Mouse (Mus musculus) liver, adult 2 months (tissue): ENCODE results near the gene Fam189a2.

ENCODE experiments used
- CTCF ChIP-seq: fragments of 200-500 bp; IDR thresholded peaks from 2 replicates; pipeline ENCODE4 v1.5.1; 2011; ENCODE audit warnings: low read depth, low read length, control low read depth
- POLR2A ChIP-seq: fragments of 200-500 bp; IDR thresholded peaks from 2 replicates; pipeline ENCODE4 v1.6.1; 2011; ENCODE audit warnings: low read length, control low read depth; ENCODE audit not compliant: insufficient read depth; ENCODE audit errors: extremely low read depth

GRCm38 (mm10) chr19:24076536-24076935 is 45.7 kb upstream of the Fam189a2 start:
- TF ChIP-seq CTCF (no peak), POLR2A (no peak)
